Comparison of ENCODE assay signal across 8 mouse cellular contexts in genomic region chr11:26961336-26961980, GRCm38 (mm10).
DNase-seq lines count a peak whose midpoint lies in the region; ATAC-seq and TF ChIP-seq lines count a peak whose summit lies in the region.

No protein-coding gene starts in this region.

- H3K4me2 ChIP-seq in lung, embryonic 16.5 days (ENCODE audit: low read depth, low read length), result 0 out of 2 replicates have a peak overlapping the region, but pooled peaks have one; percentile 17

- peak; percentile 34 for DNase-seq in G1E (ENCODE audit: low spot score)
- peak; percentile 70 to 80 for DNase-seq in cerebellum, adult 18-20 months
- peak; percentile 93 for DNase-seq in forelimb bud, embryonic 11.5 days (ENCODE audit: low read depth, low spot score)
- DNase-seq in layer of hippocampus, adult 8-10 months (ENCODE audit: low spot score in 2 of 2), result peak; percentile 74 to 93
- DNase-seq in ovary, postnatal 36 days (ENCODE audit: low spot score), result peak; percentile 80
- peak; percentile 67 for DNase-seq in thymus, postnatal 14 days

- H3K27me3 ChIP-seq in G1E (ENCODE audit: insufficient read depth, low read length), result no peaks in the 10 kb centered on the region
- no peaks in the 10 kb centered on the region for H3K27me3 ChIP-seq in lung, embryonic 16.5 days (ENCODE audit: control insufficient read depth, insufficient read depth, low read depth, low read length)

- no peaks in the 10 kb centered on the region for H3K36me3 ChIP-seq in G1E (replicated peaks)
- H3K36me3 ChIP-seq in lung, embryonic 16.5 days (ENCODE audit: control insufficient read depth, insufficient read depth, low read length), result no peaks in the 10 kb centered on the region

- WGBS in lung, embryonic 16.5 days, result 8% methylated on average over 5 of the region's 5 CpGs

- no peaks in the 10 kb centered on the region for H3K9me3 ChIP-seq in G1E (replicated peaks)
- H3K9me3 ChIP-seq in lung, embryonic 16.5 days (ENCODE audit: control insufficient read depth, low read length), result no peaks in the 10 kb centered on the region

- no peak overlapping the region for H3K9ac ChIP-seq in lung, embryonic 16.5 days (ENCODE audit: low read length)

- H3K27ac ChIP-seq in lung, embryonic 16.5 days (ENCODE audit: low read length), result no peak overlapping the region

- no peak overlapping the region for H3K4me3 ChIP-seq in G1E (ENCODE audit: low read depth, low read length)
- no peak overlapping the region for H3K4me3 ChIP-seq in lung, embryonic 16.5 days (ENCODE audit: low read length)

- TF ChIP-seq CTCF in G1E (IDR thresholded peaks at IDR 0.05; ENCODE audit: low read depth, low read length), result peak; percentile 70

- ATAC-seq in G1E (ENCODE audit: extremely low read depth, insufficient number of reproducible peaks, low FRiP score, poor library complexity, severe bottlenecking), result peak; percentile 80
- peak; percentile 98 for ATAC-seq in hematopoietic stem cell, adult 5-6 weeks (replicated peaks in 1 of 2; ENCODE audit: insufficient read depth in 1 of 2, low FRiP score in 2 of 2, low TSS enrichment in 1 of 2, low read depth in 1 of 2, poor library complexity in 2 of 2, severe bottlenecking in 2 of 2)
- ATAC-seq in lung, embryonic 16.5 days (ENCODE audit: low read depth), result peak; percentile 93

- no peaks in the 10 kb centered on the region for H3K4me1 ChIP-seq in G1E (ENCODE audit: insufficient read depth, low read depth, low read length)
- peaks cover 6% of the 10 kb centered on the region for H3K4me1 ChIP-seq in lung, embryonic 16.5 days (replicated peaks; ENCODE audit: control insufficient read depth, insufficient read depth, low read length)

Comparison
In these comparisons a context has a peak if more than half of its experiments do, and no peak if none do; other contexts are left out.
1. DNase-seq: peak in every context shown above with its lines; median percentile 93 in forelimb bud, embryonic 11.5 days; 84 in layer of hippocampus, adult 8-10 months; 80 in ovary, postnatal 36 days; 75 in cerebellum, adult 18-20 months; 67 in thymus, postnatal 14 days; 34 in G1E.